In genomic region chr7:17060782-17061605, GRCm38 (mm10) we compare ENCODE assay signal across 8 mouse cellular contexts. TPM values are rescaled to one million over a fixed set of nuclear protein-coding genes. Genes with fewer than 3 reads are reported as not detected.
DNase-seq lines count a peak whose midpoint lies in the region; ATAC-seq lines count a peak whose summit lies in the region.

No protein-coding gene starts in this region.

- no peaks in the 10 kb centered on the region for H3K27me3 ChIP-seq in intestine, embryonic 16.5 days (replicated peaks; ENCODE audit: control insufficient read depth, insufficient read depth, low read length)
- H3K27me3 ChIP-seq in splenic B cell, adult 2 months (ENCODE audit: control insufficient read depth, insufficient read depth, low read length, poor library complexity, severe bottlenecking), result no peaks in the 10 kb centered on the region

- peak overlapping the region; percentile 71 for H3K4me2 ChIP-seq in intestine, embryonic 16.5 days (ENCODE audit: low read depth, low read length)

- peak; percentile 24 for DNase-seq in kidney, adult 18-20 months
- no peak for DNase-seq in kidney, adult 11 months
- DNase-seq in adrenal gland, postnatal 36 days, result peak; percentile 38 to 42
- peak; percentile 71 for DNase-seq in gastrocnemius, postnatal 25 days
- DNase-seq in lung, adult 18-20 months, result peak; percentile 73 to 85
- peak; percentile 25 for DNase-seq in splenic B cell, adult 2 months (ENCODE audit: low read depth, low spot score)
- no peak for DNase-seq in ovary, adult 18-20 months (ENCODE audit: low spot score)

- no peaks in the 10 kb centered on the region for H3K36me3 ChIP-seq in intestine, embryonic 16.5 days (ENCODE audit: control insufficient read depth, insufficient read depth, low read length)
- H3K36me3 ChIP-seq in splenic B cell, adult 2 months (ENCODE audit: control insufficient read depth, insufficient read depth, low read length, poor library complexity, severe bottlenecking), result no peaks in the 10 kb centered on the region

- peaks cover 33% of the 10 kb centered on the region for H3K4me1 ChIP-seq in intestine, embryonic 16.5 days (ENCODE audit: control insufficient read depth, insufficient read depth, low read length)

- peak overlapping the region; percentile 100 for H3K27ac ChIP-seq in intestine, embryonic 16.5 days (ENCODE audit: low read length)

- H3K4me3 ChIP-seq in intestine, embryonic 16.5 days (ENCODE audit: low read length), result peak overlapping the region; percentile 74

- no peaks in the 10 kb centered on the region for H3K9me3 ChIP-seq in intestine, embryonic 16.5 days (ENCODE audit: control insufficient read depth, low read length)

- ATAC-seq in intestine, embryonic 16.5 days, result no peak

- peak overlapping the region; percentile 83 for H3K9ac ChIP-seq in intestine, embryonic 16.5 days (ENCODE audit: low read depth, low read length)

- WGBS in intestine, embryonic 16.5 days, result 52% methylated on average over 21 of the region's 22 CpGs

RNA-seq across cellular contexts. Expression of gene Hif3a, which starts 1.2 kb away (rescaled TPM):
- total RNA-seq in adrenal gland, postnatal 36 days (2021), result 1 to 10 TPM; 1.6 to 2.7 TPM
- total RNA-seq in gastrocnemius, postnatal 25 days (2021), result 1 to 10 TPM in 1 of 2 experiments, under 1 TPM in 1; 0.97 to 1.3 TPM
- 72.7 and 87.8 TPM in 2 replicates for polyA plus RNA-seq in intestine, embryonic 16.5 days (2015; fragmentation: Nextera tagmentation; extraction: Ambion mirVana)

RNA-seq across cellular contexts. Expression of gene Psg16, which starts 12.8 kb away (rescaled TPM):
- total RNA-seq in adrenal gland, postnatal 36 days (2021), result under 1 TPM; 0.30 to 0.46 TPM
- total RNA-seq in gastrocnemius, postnatal 25 days (2021), result under 1 TPM; 0.08 to 0.10 TPM
- polyA plus RNA-seq in intestine, embryonic 16.5 days (2015; fragmentation: Nextera tagmentation; extraction: Ambion mirVana), result 0.48 and 0.73 TPM in 2 replicates

RNA-seq across cellular contexts. Expression of gene Ppp5c, which starts 33.3 kb away (rescaled TPM):
- total RNA-seq in adrenal gland, postnatal 36 days (2021), result 10 to 100 TPM; 71.5 to 87.2 TPM
- 10 to 100 TPM; 59.8 to 68.1 TPM for total RNA-seq in gastrocnemius, postnatal 25 days (2021)
- 83.7 and 88.3 TPM in 2 replicates for polyA plus RNA-seq in intestine, embryonic 16.5 days (2015; fragmentation: Nextera tagmentation; extraction: Ambion mirVana)

Comparison
In these comparisons a context has a peak if more than half of its experiments do, and no peak if none do; other contexts are left out.
1. DNase-seq: peak in kidney, adult 18-20 months (single experiment), adrenal gland, postnatal 36 days (2 of 2), gastrocnemius, postnatal 25 days (single experiment), lung, adult 18-20 months (2 of 2) and splenic B cell, adult 2 months (single experiment); none in kidney, adult 11 months (single experiment) and ovary, adult 18-20 months (single experiment).